Mouse (Mus musculus) heart, embryonic 11.5 days (tissue): Measurements from ENCODE around the gene Gm44579. TPM values are rescaled to one million over a fixed set of nuclear protein-coding genes. Genes with fewer than 3 reads are reported as not detected.

Experiments
- ATAC-seq: fragments of 200-750 bp; cut with Nextera tagmentation; replicated peaks from 2 replicates; pipeline ENCODE4 v1.8.0; 2017; ENCODE audit warnings: moderate library complexity; ENCODE audit not compliant: insufficient number of reproducible peaks, low FRiP score, low TSS enrichment
- H3K27ac ChIP-seq: fragments of 300-500 bp; sonication (generic); 2 replicates; pipeline ENCODE4 v1.5.1; 2014; ENCODE audit warnings: mild to moderate bottlenecking, low read depth, low read length
- H3K27me3 ChIP-seq: fragments of 300-500 bp; sonication (generic); 2 replicates; pipeline ENCODE4 v1.6.1; 2014; ENCODE audit warnings: mild to moderate bottlenecking, low read length, mixed read lengths; ENCODE audit not compliant: control insufficient read depth, insufficient read depth
- H3K36me3 ChIP-seq: fragments of 300-500 bp; sonication (generic); 2 replicates; pipeline ENCODE4 v1.6.1; 2014; ENCODE audit warnings: mild to moderate bottlenecking, low read length, moderate library complexity, mixed read lengths; ENCODE audit not compliant: control insufficient read depth, insufficient read depth
- H3K4me1 ChIP-seq: fragments of 300-500 bp; sonication (generic); 2 replicates; pipeline ENCODE4 v1.6.1; 2014; ENCODE audit warnings: low read length; ENCODE audit not compliant: control insufficient read depth, insufficient read depth
- H3K4me2 ChIP-seq: fragments of 300-500 bp; sonication (generic); 2 replicates; pipeline ENCODE4 v1.6.1; 2014; ENCODE audit warnings: mild to moderate bottlenecking, moderate library complexity
- H3K4me3 ChIP-seq: fragments of 300-500 bp; sonication (generic); 2 replicates; pipeline ENCODE4 v1.5.1; 2014; ENCODE audit warnings: low read depth, low read length
- H3K9ac ChIP-seq: fragments of 300-500 bp; sonication (generic); 2 replicates; pipeline ENCODE4 v1.6.1; 2014; ENCODE audit warnings: mild to moderate bottlenecking, low read depth, low read length, moderate library complexity
- H3K9me3 ChIP-seq: fragments of 300-500 bp; sonication (generic); replicated peaks from 2 replicates; pipeline ENCODE4 v1.6.1; 2016; ENCODE audit warnings: low read length; ENCODE audit not compliant: control insufficient read depth
- WGBS: fragments of 180-500 bp; shearing (Covaris S2); extraction: QIAGEN DNeasy Blood & Tissue Kit; methylation state at CpG from one replicate; pipeline ENCODE4 v1.1.7; 2014; ENCODE audit not compliant: insufficient replicate concordance; 5-methylcytosine and 5-hydroxymethylcytosine counted together
- polyA plus RNA-seq: library from polyadenylated mRNA; unstranded; fragments of >200 nt; fragmentation: Nextera tagmentation; extraction: Ambion mirVana; gene quantifications from 2 replicates; pipeline ENCODE4 v1.2.1, GENCODE M21; 2014

Gene Gm44579
- not detected in 2 replicates for polyA plus RNA-seq

- Histone ChIP-seq H3K4me2 (no peak within 1 kb of the TSS), H3K9ac (no peak within 1 kb of the TSS)
These were observed at the start of gene Gm44579, which contains the start of gene Olfr287 for GRCm38 (mm10) chr15:98220877-98221276. Gene Gm44579 (minus strand): TSS chr15:98220977. Gene Olfr287 (minus strand): TSS chr15:98221056.

GRCm38 (mm10) chr15:98257776-98258175 lies 37.0 kb upstream of the Gm44579 start:
- Histone ChIP-seq H3K36me3 (no peaks in the 10 kb centered on the region), H3K4me1 (no peaks in the 10 kb centered on the region), H3K4me3 (no peak overlapping the region), H3K4me2 (no peak overlapping the region), H3K27me3 (no peaks in the 10 kb centered on the region), H3K9me3 (no peaks in the 10 kb centered on the region), H3K9ac (no peak overlapping the region), H3K27ac (no peak overlapping the region)
- WGBS, result 76% methylated on average over 7 of the region's 7 CpGs
- ATAC-seq, result no peak

More at GRCm38 (mm10) chr15:98220877-98221276, at the start of gene Gm44579, which contains the start of gene Olfr287:
- no peak within 1 kb of the TSS for H3K27ac ChIP-seq
- H3K4me1 ChIP-seq, result no peaks in the 10 kb centered on the region
- 76% methylated on average over 4 of the region's 4 CpGs for WGBS
- no peak for ATAC-seq
- no peak within 1 kb of the TSS for H3K4me3 ChIP-seq
- H3K27me3 ChIP-seq, result no peaks in the 10 kb centered on the region; the same call in 1 of the 2 replicates
- H3K9me3 ChIP-seq, result no peaks in the 10 kb centered on the region
- H3K36me3 ChIP-seq, result no peaks in the 10 kb centered on the region

- no peak within 1 kb of the TSS for H3K4me3 ChIP-seq
These were observed 36.4 kb upstream of the Gm44579 start, which contains the start of gene H1fnt for GRCm38 (mm10) chr15:98257193-98257592. Gene H1fnt (minus strand): TSS chr15:98257293.

GRCm38 (mm10) chr15:98256271-98256670 lies 35.5 kb upstream of the Gm44579 start:
- WGBS, result 88% methylated on average over 13 of the region's 13 CpGs
- no peak for ATAC-seq
- no peaks in the 10 kb centered on the region for H3K9me3 ChIP-seq

More at GRCm38 (mm10) chr15:98257193-98257592, 36.4 kb upstream of the Gm44579 start, which contains the start of gene H1fnt:
- Histone ChIP-seq H3K9me3 (no peaks in the 10 kb centered on the region), H3K9ac (no peak within 1 kb of the TSS), H3K4me2 (no peak within 1 kb of the TSS), H3K27me3 (no peaks in the 10 kb centered on the region), H3K27ac (no peak within 1 kb of the TSS), H3K36me3 (no peaks in the 10 kb centered on the region), H3K4me1 (no peaks in the 10 kb centered on the region)
- ATAC-seq, result no peak
- WGBS, result 76% methylated on average over 8 of the region's 8 CpGs

GRCm38 (mm10) chr15:98235442-98235841 lies 14.7 kb upstream of the Gm44579 start:
- Histone ChIP-seq H3K4me3 (no peak overlapping the region), H3K27me3 (no peaks in the 10 kb centered on the region), H3K27ac (no peak overlapping the region), H3K9ac (no peak overlapping the region), H3K4me2 (no peak overlapping the region), H3K9me3 (no peaks in the 10 kb centered on the region), H3K4me1 (no peaks in the 10 kb centered on the region), H3K36me3 (no peaks in the 10 kb centered on the region)
- WGBS, result 79% methylated on average over 4 of the region's 4 CpGs
- ATAC-seq, result no peak

More at GRCm38 (mm10) chr15:98256271-98256670, 35.5 kb upstream of the Gm44579 start:
- Histone ChIP-seq H3K4me2 (no peak overlapping the region), H3K27me3 (no peaks in the 10 kb centered on the region), H3K4me3 (no peak overlapping the region), H3K4me1 (no peaks in the 10 kb centered on the region), H3K27ac (no peak overlapping the region), H3K36me3 (no peaks in the 10 kb centered on the region), H3K9ac (no peak overlapping the region)

- no peak within 1 kb of the TSS for H3K4me3 ChIP-seq
- WGBS, result 80% methylated on average over 4 of the region's 4 CpGs
- H3K9ac ChIP-seq, result no peak within 1 kb of the TSS
- H3K36me3 ChIP-seq, result no peaks in the 10 kb centered on the region
- no peaks in the 10 kb centered on the region for H3K4me1 ChIP-seq
- no peaks in the 10 kb centered on the region for H3K9me3 ChIP-seq
- no peak for ATAC-seq
- H3K4me2 ChIP-seq, result no peak within 1 kb of the TSS
- no peak within 1 kb of the TSS for H3K27ac ChIP-seq
- no peaks in the 10 kb centered on the region for H3K27me3 ChIP-seq
These were observed 13.6 kb upstream of the Gm44579 start, which contains the start of gene Olfr286 for GRCm38 (mm10) chr15:98234350-98234749. Gene Olfr286 (minus strand): TSS chr15:98234450.

GRCm38 (mm10) chr15:98226096-98226495 lies 5.3 kb upstream of the Gm44579 start:
- H3K36me3 ChIP-seq, result no peaks in the 10 kb centered on the region
- no peak overlapping the region for H3K9ac ChIP-seq
- 64% methylated on average over 7 of the region's 7 CpGs for WGBS
- H3K27me3 ChIP-seq, result no peaks in the 10 kb centered on the region; the same call in 1 of the 2 replicates
- H3K4me2 ChIP-seq, result no peak overlapping the region
- no peak overlapping the region for H3K27ac ChIP-seq
- no peaks in the 10 kb centered on the region for H3K9me3 ChIP-seq
- no peaks in the 10 kb centered on the region for H3K4me1 ChIP-seq
- ATAC-seq, result no peak
- no peak overlapping the region for H3K4me3 ChIP-seq

- WGBS, result 40% methylated on average over 16 of the region's 16 CpGs
- no peak overlapping the region for H3K27ac ChIP-seq
- H3K4me2 ChIP-seq, result no peak overlapping the region
- ATAC-seq, result no peak; the same call in 1 of the 2 replicates
- no peak overlapping the region for H3K9ac ChIP-seq
- H3K27me3 ChIP-seq, result no peaks in the 10 kb centered on the region; the same call in 1 of the 2 replicates
- no peaks in the 10 kb centered on the region for H3K9me3 ChIP-seq
- H3K4me3 ChIP-seq, result no peak overlapping the region
- no peaks in the 10 kb centered on the region for H3K4me1 ChIP-seq
- H3K36me3 ChIP-seq, result no peaks in the 10 kb centered on the region
These were observed 4.8 kb upstream of the Gm44579 start for GRCm38 (mm10) chr15:98225610-98226009.

- no peaks in the 10 kb centered on the region for H3K36me3 ChIP-seq
- H3K4me2 ChIP-seq, result no peak overlapping the region
- no peak overlapping the region for H3K4me3 ChIP-seq
- no peaks in the 10 kb centered on the region; the same call in 1 of the 2 replicates for H3K27me3 ChIP-seq
- no peaks in the 10 kb centered on the region for H3K4me1 ChIP-seq
- H3K27ac ChIP-seq, result no peak overlapping the region
- no peaks in the 10 kb centered on the region for H3K9me3 ChIP-seq
- H3K9ac ChIP-seq, result no peak overlapping the region
- ATAC-seq, result no peak
These were observed 1.6 kb upstream of the Gm44579 start for GRCm38 (mm10) chr15:98222377-98222776.
